Mouse (Mus musculus) left cerebral cortex, adult 2 months (tissue): ENCODE data around the gene Slc5a11. TPM values are rescaled to one million over a fixed set of nuclear protein-coding genes. Genes with fewer than 3 reads are reported as not detected.

Experiments
- DNase-seq, 2 experiments: peaks; one replicate each; pipeline ENCODE4 v3.0.0; 2021 to 2022; ENCODE audit warnings: low spot score in 2 of 2, mixed read lengths in 1 of 2; ENCODE audit errors: extremely low spot score in 1 of 2
- H3K27ac ChIP-seq: fragments of 200-600 bp; 2 replicates; pipeline ENCODE4 v1.8.1; 2022
- H3K4me3 ChIP-seq: fragments of 200-600 bp; 2 replicates; pipeline ENCODE4 v1.8.1; 2022
- CTCF ChIP-seq: fragments of 200-600 bp; IDR thresholded peaks from 2 replicates; pipeline ENCODE4 v1.8.1; 2022; ENCODE audit warnings: antibody characterized with exemption, mild to moderate bottlenecking, moderate library complexity
- intact Hi-C: fragments of 180-260 bp; cut with DNase I; formaldehyde crosslinking; loops from one replicate; pipeline ENCODE4 v1.15.1; 2025
- long read RNA-seq, 2 experiments: library from polyadenylated mRNA; stranded (forward); transcript quantifications; one replicate each; pipeline ENCODE4 v2.0.0; 2021; ENCODE audit warnings: borderline mapping rate in 2 of 2
- total RNA-seq, 2 experiments: library from RNA; stranded (reverse); gene quantifications; 2 replicates each; pipeline ENCODE4 v1.2.3; 2021

Slc5a11 gene
- total RNA-seq = 1 to 10 TPM in 1 of 2 experiments, under 1 TPM in 1; 0.29 to 1.1 TPM
- long read RNA-seq, experiment 1, partial matches to known transcripts = 0 of 1 reads
- long read RNA-seq, experiment 1, other reads (novel, unspliced or antisense) = 1 of 1 reads
- long read RNA-seq, experiment 2 = 0 reads

- Histone ChIP-seq H3K4me3 (no peak within 1 kb of the TSS), H3K27ac (no peak within 1 kb of the TSS)
- no peak for TF ChIP-seq CTCF
- intact Hi-C loops = no loop called here
- DNase-seq = no peak
Observed at GRCm38 (mm10) chr7:123214365-123215075, at the start of gene Slc5a11. Gene Slc5a11, plus strand, starts transcription at chr7:123214780.

GRCm38 (mm10) chr7:123167436-123167835 lies 47.1 kb upstream of the Slc5a11 start:
- no peak overlapping the region for H3K27ac ChIP-seq
- intact Hi-C loops = no loop called here
- no peak for DNase-seq
- H3K4me3 ChIP-seq = no peak overlapping the region
- TF ChIP-seq CTCF = no peak

- Histone ChIP-seq H3K4me3 (no peak overlapping the region), H3K27ac (no peak overlapping the region)
- TF ChIP-seq CTCF = no peak
- DNase-seq = no peak
- intact Hi-C loops = no loop called here
Observed at GRCm38 (mm10) chr7:123169618-123170017, 45.0 kb upstream of the Slc5a11 start.

- intact Hi-C loops = no loop called here
- no peak for DNase-seq
- no peak overlapping the region for H3K4me3 ChIP-seq
- no peak overlapping the region for H3K27ac ChIP-seq
- no peak for TF ChIP-seq CTCF
Observed at GRCm38 (mm10) chr7:123172101-123172500, 42.5 kb upstream of the Slc5a11 start.

GRCm38 (mm10) chr7:123177215-123177614 lies 37.4 kb upstream of the Slc5a11 start:
- no peak for DNase-seq
- H3K4me3 ChIP-seq = no peak overlapping the region
- TF ChIP-seq CTCF = no peak
- H3K27ac ChIP-seq = no peak overlapping the region
- intact Hi-C loops = no loop called here

GRCm38 (mm10) chr7:123181787-123182701 lies 32.5 kb upstream of the Slc5a11 start:
- no peak overlapping the region for H3K4me3 ChIP-seq
- no peak for TF ChIP-seq CTCF
- DNase-seq = no peak
- H3K27ac ChIP-seq = no peak overlapping the region
- intact Hi-C loops = loop anchor here (5.0 kb wide), 1 partner anchor 185 kb away; no protein-coding TSS in a partner anchor

GRCm38 (mm10) chr7:123184891-123185290 lies 29.7 kb upstream of the Slc5a11 start:
- DNase-seq = no peak
- TF ChIP-seq CTCF = no peak
- intact Hi-C loops = loop anchor here (5.0 kb wide), 1 partner anchor 188 kb away; no protein-coding TSS in a partner anchor
- Histone ChIP-seq H3K27ac (no peak overlapping the region), H3K4me3 (no peak overlapping the region)

- H3K27ac ChIP-seq = no peak overlapping the region
- H3K4me3 ChIP-seq = no peak overlapping the region
- TF ChIP-seq CTCF = no peak
- intact Hi-C loops = no loop called here
- no peak for DNase-seq
Observed at GRCm38 (mm10) chr7:123186463-123186862, 28.1 kb upstream of the Slc5a11 start.

- Histone ChIP-seq H3K4me3 (no peak overlapping the region), H3K27ac (no peak overlapping the region)
- no peak for TF ChIP-seq CTCF
- intact Hi-C loops = no loop called here
- DNase-seq = no peak
Observed at GRCm38 (mm10) chr7:123187246-123187645, 27.3 kb upstream of the Slc5a11 start.

- DNase-seq = no peak
- intact Hi-C loops = no loop called here
- no peak overlapping the region for H3K27ac ChIP-seq
- H3K4me3 ChIP-seq = no peak overlapping the region
- no peak for TF ChIP-seq CTCF
Observed at GRCm38 (mm10) chr7:123188462-123188861, 26.1 kb upstream of the Slc5a11 start.

- TF ChIP-seq CTCF = no peak
- DNase-seq = no peak
- intact Hi-C loops = loop anchor here (5.0 kb wide), 1 partner anchor 172 kb away; no protein-coding TSS in a partner anchor
- Histone ChIP-seq H3K27ac (no peak overlapping the region), H3K4me3 (no peak overlapping the region)
Observed at GRCm38 (mm10) chr7:123189762-123190161, 24.8 kb upstream of the Slc5a11 start.

GRCm38 (mm10) chr7:123191731-123192130 lies 22.8 kb upstream of the Slc5a11 start:
- DNase-seq = no peak
- intact Hi-C loops = loop anchor here (5.0 kb wide), 1 partner anchor 174 kb away; no protein-coding TSS in a partner anchor
- Histone ChIP-seq H3K4me3 (no peak overlapping the region), H3K27ac (no peak overlapping the region)
- TF ChIP-seq CTCF = no peak
